Mouse (Mus musculus): ENCODE measurements around the gene Gjb3. TPM values are rescaled to one million over a fixed set of nuclear protein-coding genes. Genes with fewer than 3 reads are reported as not detected.

The Gjb3 gene
- polyA plus RNA-seq, 1 experiment, result 0.48 TPM

- no peak for TF ChIP-seq CTCF (IDR thresholded peaks at IDR 0.05; ENCODE audit: borderline replicate concordance, extremely low read depth, insufficient read depth, insufficient read length)
- no peak for TF ChIP-seq POLR2A (IDR thresholded peaks at IDR 0.05; ENCODE audit: borderline replicate concordance, extremely low read depth, insufficient read depth, insufficient read length, poor library complexity, severe bottlenecking)
- DNase-seq (ENCODE audit: low read depth), result no peak
Measured at GRCm38 (mm10) chr4:127278451-127279001, 52.1 kb downstream of the Gjb3 start.

Other genes with a start within 250 kb of the Gjb3 start
- gene Tmem35b, start 207.2 kb downstream of the Gjb3 start, polyA plus RNA-seq (2012; rRNA removed), result 15.9 and 23.1 TPM in 2 replicates
- 27.0 and 42.7 TPM in 2 replicates for gene Dlgap3, start 161.6 kb downstream of the Gjb3 start, polyA plus RNA-seq (2012; rRNA removed)
- 31.6 and 37.0 TPM in 2 replicates for gene Smim12, start 87.1 kb downstream of the Gjb3 start, polyA plus RNA-seq (2012; rRNA removed)
- gene Gja4, start 16.8 kb downstream of the Gjb3 start, polyA plus RNA-seq (2012; rRNA removed), result 28.2 and 29.5 TPM in 2 replicates
- gene Gjb4, start 23.2 kb upstream of the Gjb3 start, polyA plus RNA-seq (2012; rRNA removed), result 0.05 TPM in 1 of 2 replicates, not detected in the other
- 0.06 and 0.18 TPM in 2 replicates for gene Gjb5, start 27.3 kb upstream of the Gjb3 start, polyA plus RNA-seq (2012; rRNA removed)

Data from brain, embryonic 14.5 days (tissue).